Mouse (Mus musculus) MEL (cell line): ENCODE results near the gene Bmp3. TPM values are rescaled to one million over a fixed set of nuclear protein-coding genes. Genes with fewer than 3 reads are reported as not detected.

ENCODE experiments used
- DNase-seq: peaks from one replicate; pipeline ENCODE4 v3.0.0; 2011; ENCODE audit warnings: low read depth, low spot score
- H3K27ac ChIP-seq: 2 replicates; pipeline ENCODE4 v1.5.1; 2012; ENCODE audit warnings: low read depth, mild to moderate bottlenecking, control low read depth, low read length, moderate library complexity; ENCODE audit not compliant: control insufficient read depth
- H3K27me3 ChIP-seq, 2 experiments: fragments of 150-350 bp in 1 of 2; sonication (generic) in 1 of 2; 2 replicates each; pipeline ENCODE4 v1.6.1; 2012; ENCODE audit warnings: low read length in 2 of 2, mild to moderate bottlenecking in 2 of 2, improper control_type of control experiment in 1 of 2, moderate library complexity in 1 of 2; ENCODE audit not compliant: insufficient read depth in 2 of 2, control insufficient read depth in 1 of 2
- H3K36me3 ChIP-seq, 2 experiments: 2 replicates each; pipeline ENCODE4 v1.6.1; 2012 to 2014; ENCODE audit warnings: low read length in 2 of 2, improper control_type of control experiment in 1 of 2, inconsistent platforms in 1 of 2, mild to moderate bottlenecking in 1 of 2; ENCODE audit not compliant: insufficient read depth in 2 of 2, control insufficient read depth in 1 of 2
- H3K4me1 ChIP-seq, 2 experiments: fragments of 150-350 bp in 1 of 2; sonication (generic) in 1 of 2; 2 replicates each; pipeline ENCODE4 v1.6.1; 2012; ENCODE audit warnings: low read length in 2 of 2, improper control_type of control experiment in 1 of 2, mild to moderate bottlenecking in 1 of 2; ENCODE audit not compliant: insufficient read depth in 2 of 2, control insufficient read depth in 1 of 2
- H3K4me3 ChIP-seq, 2 experiments: fragments of 150-350 bp in 1 of 2; sonication (generic) in 1 of 2; 2 replicates each; pipeline ENCODE4 v1.5.1; 2012; ENCODE audit warnings: low read depth in 2 of 2, low read length in 2 of 2, mild to moderate bottlenecking in 2 of 2, moderate library complexity in 2 of 2, control low read depth in 1 of 2, improper control_type of control experiment in 1 of 2; ENCODE audit not compliant: control insufficient read depth in 1 of 2, insufficient read depth in 1 of 2
- H3K79me2 ChIP-seq: 2 replicates; pipeline ENCODE4 v1.6.1; 2012; ENCODE audit warnings: mild to moderate bottlenecking, low read length, moderate library complexity; ENCODE audit not compliant: control insufficient read depth, poor library complexity, insufficient read depth
- H3K9ac ChIP-seq: 2 replicates; pipeline ENCODE4 v1.6.1; 2012; ENCODE audit warnings: low read depth, mild to moderate bottlenecking, control low read depth, low read length, moderate library complexity; ENCODE audit not compliant: control insufficient read depth, poor library complexity, severe bottlenecking
- H3K9me3 ChIP-seq: fragments of 150-350 bp; sonication (generic); replicated peaks from 2 replicates; pipeline ENCODE4 v1.6.1; 2012; ENCODE audit warnings: mild to moderate bottlenecking, low read length, improper control_type of control experiment, moderate library complexity; ENCODE audit not compliant: insufficient read depth
- BHLHE40 ChIP-seq: IDR thresholded peaks from 2 replicates; pipeline ENCODE4 v1.6.1; 2012; ENCODE audit warnings: low read depth, mild to moderate bottlenecking, inconsistent platforms, low read length, improper control_type of control experiment, borderline replicate concordance
- CHD1 ChIP-seq: IDR thresholded peaks from 2 replicates; pipeline ENCODE4 v1.6.1; 2012; ENCODE audit warnings: low read depth, mild to moderate bottlenecking, inconsistent platforms, low read length, improper control_type of control experiment
- CHD2 ChIP-seq: IDR thresholded peaks from 2 replicates; pipeline ENCODE4 v1.6.1; 2011; ENCODE audit warnings: low read length, improper control_type of control experiment
- E2F4 ChIP-seq: IDR thresholded peaks from 2 replicates; pipeline ENCODE4 v1.6.1; 2011; ENCODE audit warnings: low read depth, low read length, improper control_type of control experiment, borderline replicate concordance
- ELF1 ChIP-seq: IDR thresholded peaks from 2 replicates; pipeline ENCODE4 v1.6.1; 2014; ENCODE audit warnings: low read depth, mild to moderate bottlenecking, inconsistent platforms, low read length, improper control_type of control experiment, moderate library complexity
- EP300 ChIP-seq, 2 experiments: IDR thresholded peaks; 2 replicates each; pipeline ENCODE4 v1.6.1; 2011; ENCODE audit warnings: improper control_type of control experiment in 2 of 2, low read length in 2 of 2, low read depth in 1 of 2, mild to moderate bottlenecking in 1 of 2
- ETS1 ChIP-seq: IDR thresholded peaks from 2 replicates; pipeline ENCODE4 v1.6.1; 2012; ENCODE audit warnings: low read depth, mild to moderate bottlenecking, inconsistent platforms, low read length, improper control_type of control experiment, moderate library complexity
- GABPA ChIP-seq: IDR thresholded peaks from 2 replicates; pipeline ENCODE4 v1.6.1; 2012; ENCODE audit warnings: low read depth, mild to moderate bottlenecking, inconsistent platforms, low read length, improper control_type of control experiment, moderate library complexity
- HCFC1 ChIP-seq: IDR thresholded peaks from 2 replicates; pipeline ENCODE4 v1.6.1; 2012; ENCODE audit warnings: low read depth, mild to moderate bottlenecking, inconsistent platforms, low read length, improper control_type of control experiment, moderate library complexity
- JUND ChIP-seq: IDR thresholded peaks from 2 replicates; pipeline ENCODE4 v1.6.1; 2011; ENCODE audit warnings: low read depth, mild to moderate bottlenecking, improper control_type of control experiment, low read length
- MAFK ChIP-seq: IDR thresholded peaks from 2 replicates; pipeline ENCODE4 v1.6.1; 2011; ENCODE audit warnings: low read depth, mild to moderate bottlenecking, low read length, improper control_type of control experiment, borderline replicate concordance
- MEF2A ChIP-seq: IDR thresholded peaks from 2 replicates; pipeline ENCODE4 v1.6.1; 2014; ENCODE audit warnings: low read depth, mild to moderate bottlenecking, inconsistent platforms, low read length, improper control_type of control experiment; ENCODE audit not compliant: poor library complexity, insufficient replicate concordance, severe bottlenecking; ENCODE audit errors: extremely low read depth
- MXI1 ChIP-seq: IDR thresholded peaks from 2 replicates; pipeline ENCODE4 v1.6.1; 2011; ENCODE audit warnings: mild to moderate bottlenecking, low read depth, low read length, improper control_type of control experiment
- MYB ChIP-seq: IDR thresholded peaks from 2 replicates; pipeline ENCODE4 v1.6.1; 2011; ENCODE audit warnings: mild to moderate bottlenecking, low read depth, low read length, improper control_type of control experiment
- NELFE ChIP-seq: IDR thresholded peaks from 2 replicates; pipeline ENCODE4 v1.6.1; 2011; ENCODE audit warnings: low read depth, low read length, improper control_type of control experiment
- POLR2AphosphoS5 ChIP-seq: IDR thresholded peaks from 2 replicates; pipeline ENCODE4 v1.6.1; 2012; ENCODE audit warnings: low read depth, borderline replicate concordance, mild to moderate bottlenecking, inconsistent platforms, low read length, moderate library complexity, mixed read lengths
- RCOR1 ChIP-seq: IDR thresholded peaks from 2 replicates; pipeline ENCODE4 v1.6.1; 2012; ENCODE audit warnings: low read depth, mild to moderate bottlenecking, inconsistent platforms, low read length, improper control_type of control experiment
- SMC3 ChIP-seq: IDR thresholded peaks from 2 replicates; pipeline ENCODE4 v1.6.1; 2011; ENCODE audit warnings: low read depth, low read length, improper control_type of control experiment
- TAL1 ChIP-seq: IDR thresholded peaks from 2 replicates; pipeline ENCODE4 v1.6.1; 2012; ENCODE audit warnings: mild to moderate bottlenecking, inconsistent platforms, low read length, moderate library complexity, mixed read lengths
- TCF12 ChIP-seq: IDR thresholded peaks from 2 replicates; pipeline ENCODE4 v1.6.1; 2014; ENCODE audit warnings: low read depth, mild to moderate bottlenecking, inconsistent platforms, low read length, improper control_type of control experiment, moderate library complexity
- USF2 ChIP-seq, 2 experiments: IDR thresholded peaks; 2 replicates each; pipeline ENCODE4 v1.6.1; 2011 to 2012; ENCODE audit warnings: improper control_type of control experiment in 2 of 2, low read length in 2 of 2, borderline replicate concordance in 1 of 2, inconsistent platforms in 1 of 2, low read depth in 1 of 2, mild to moderate bottlenecking in 1 of 2; ENCODE audit not compliant: insufficient read depth in 1 of 2
- ZC3H11A ChIP-seq: IDR thresholded peaks from 2 replicates; pipeline ENCODE4 v1.6.1; 2012; ENCODE audit warnings: low read depth, mild to moderate bottlenecking, inconsistent platforms, low read length, improper control_type of control experiment
- ZMIZ1 ChIP-seq: IDR thresholded peaks from 2 replicates; pipeline ENCODE4 v1.6.1; 2012; ENCODE audit warnings: low read depth, mild to moderate bottlenecking, inconsistent platforms, low read length, improper control_type of control experiment, moderate library complexity
- polyA plus RNA-seq, 2 experiments: library from polyadenylated mRNA; stranded (reverse) in 1 of 2; unstranded in 1 of 2; fragments of >175 nt in 1 of 2; fragments of >200 nt in 1 of 2; gene quantifications; 2 replicates each; pipeline versions ENCODE4 v1.2.1 to v1.2.4; 2012; ENCODE audit warnings: low replicate concordance in 2 of 2, low read depth in 1 of 2; ENCODE audit not compliant: insufficient read length in 2 of 2, insufficient read depth in 1 of 2, missing spikeins in 1 of 2
- total RNA-seq: library from RNA; depleted of rRNA; stranded (reverse); fragments of 300-350 nt; gene quantifications from 2 replicates; pipeline ENCODE4 v1.2.3, GENCODE M21; 2012; rRNA removed

Gene Bmp3
- total RNA-seq = not detected in 2 replicates
- polyA plus RNA-seq = not detected

- no peaks in the 10 kb centered on the region for H3K9me3 ChIP-seq
- no peaks in the 10 kb centered on the region for H3K4me1 ChIP-seq
- no peaks in the 10 kb centered on the region for H3K79me2 ChIP-seq
- H3K36me3 ChIP-seq = no peaks in the 10 kb centered on the region
- H3K27me3 ChIP-seq = no peaks in the 10 kb centered on the region
- TF ChIP-seq JUND = no peak
- TF ChIP-seq MXI1 = no peak
- TF ChIP-seq POLR2AphosphoS5 = no peak
- TF ChIP-seq RCOR1 = no peak
- no peak for TF ChIP-seq CHD1
- no peak for TF ChIP-seq EP300 (IDR thresholded peaks at IDR 0.05; ENCODE audit: low read depth in 1 of 2, low read length in 2 of 2)
- no peak for TF ChIP-seq MEF2A
- no peak for TF ChIP-seq MAFK
- TF ChIP-seq ZC3H11A = no peak
- TF ChIP-seq ETS1 = no peak
- no peak for TF ChIP-seq E2F4
- DNase-seq = no peak
- no peak within 1 kb of the TSS for H3K27ac ChIP-seq
- no peak within 1 kb of the TSS for H3K4me3 ChIP-seq
- no peak within 1 kb of the TSS for H3K9ac ChIP-seq
Measured at GRCm38 (mm10) chr5:98854264-98854626, at the start of gene Bmp3. Bmp3 (plus strand) TSS chr5:98854415.

GRCm38 (mm10) chr5:98804761-98805160, 49.5 kb upstream of the Bmp3 start:
- Histone ChIP-seq H3K9me3 (no peaks in the 10 kb centered on the region), H3K4me1 (no peaks in the 10 kb centered on the region), H3K36me3 (no peaks in the 10 kb centered on the region), H3K79me2 (no peaks in the 10 kb centered on the region), H3K9ac (no peak overlapping the region), H3K4me3 (no peak overlapping the region), H3K27ac (no peak overlapping the region), H3K27me3 (no peaks in the 10 kb centered on the region)
- no peak for DNase-seq
- no peak for TF ChIP-seq ZMIZ1
- no peak for TF ChIP-seq BHLHE40
- TF ChIP-seq EP300 (IDR thresholded peaks at IDR 0.05; ENCODE audit: low read depth in 1 of 2, low read length in 2 of 2) = no peak
- TF ChIP-seq ELF1 = no peak
- no peak for TF ChIP-seq GABPA
- TF ChIP-seq TCF12 = no peak
- no peak for TF ChIP-seq HCFC1
- no peak for TF ChIP-seq TAL1
- TF ChIP-seq CHD2 = no peak
- TF ChIP-seq SMC3 = no peak
- TF ChIP-seq RCOR1 = no peak
- TF ChIP-seq USF2 (IDR thresholded peaks at IDR 0.05; ENCODE audit: borderline replicate concordance in 1 of 2, insufficient read depth in 1 of 2, low read depth in 1 of 2, low read length in 2 of 2) = no peak
- TF ChIP-seq NELFE = no peak
- TF ChIP-seq MYB = no peak
- no peak for TF ChIP-seq ZC3H11A
